Mouse (Mus musculus) CH12.LX (cell line): ENCODE data around the gene En1.

Experiments used
- CTCF ChIP-seq, 2 experiments: IDR thresholded peaks in 1 of 2; conservative IDR thresholded peaks in 1 of 2; 2 replicates each; pipeline ENCODE4 v1.5.1; 2011 to 2012; ENCODE audit warnings: low read depth in 2 of 2, low read length in 2 of 2, improper control_type of control experiment in 1 of 2, inconsistent platforms in 1 of 2, mild to moderate bottlenecking in 1 of 2, moderate library complexity in 1 of 2
- E2F4 ChIP-seq: IDR thresholded peaks from 2 replicates; pipeline ENCODE4 v1.6.1; 2011; ENCODE audit warnings: low read depth, low read length, improper control_type of control experiment; ENCODE audit not compliant: insufficient replicate concordance
- EP300 ChIP-seq: IDR thresholded peaks from 2 replicates; pipeline ENCODE4 v1.6.1; 2011; ENCODE audit warnings: low read length, improper control_type of control experiment
- MAFK ChIP-seq: IDR thresholded peaks from 2 replicates; pipeline ENCODE4 v1.6.1; 2011; ENCODE audit warnings: low read length, improper control_type of control experiment; ENCODE audit not compliant: insufficient replicate concordance
- MAX ChIP-seq: IDR thresholded peaks from 2 replicates; pipeline ENCODE4 v1.6.1; 2011; ENCODE audit warnings: low read length, improper control_type of control experiment
- POLR2AphosphoS2 ChIP-seq: IDR thresholded peaks from 2 replicates; pipeline ENCODE4 v1.6.1; 2011; ENCODE audit warnings: low read depth, low read length, improper control_type of control experiment
- RCOR1 ChIP-seq: conservative IDR thresholded peaks from 2 replicates; pipeline ENCODE4 v1.6.1; 2012; ENCODE audit warnings: low read depth, mild to moderate bottlenecking, inconsistent platforms, low read length, improper control_type of control experiment
- USF1 ChIP-seq: IDR thresholded peaks from 2 replicates; pipeline ENCODE4 v1.6.1; 2014; ENCODE audit warnings: low read depth, mild to moderate bottlenecking, inconsistent platforms, low read length, improper control_type of control experiment
- ZMIZ1 ChIP-seq: IDR thresholded peaks from 2 replicates; pipeline ENCODE4 v1.6.1; 2012; ENCODE audit warnings: low read depth, mild to moderate bottlenecking, inconsistent platforms, low read length, improper control_type of control experiment
- ZNF384 ChIP-seq: IDR thresholded peaks from 2 replicates; pipeline ENCODE4 v1.6.1; 2012; ENCODE audit warnings: low read depth, low read length, improper control_type of control experiment, inconsistent platforms

DNA sequence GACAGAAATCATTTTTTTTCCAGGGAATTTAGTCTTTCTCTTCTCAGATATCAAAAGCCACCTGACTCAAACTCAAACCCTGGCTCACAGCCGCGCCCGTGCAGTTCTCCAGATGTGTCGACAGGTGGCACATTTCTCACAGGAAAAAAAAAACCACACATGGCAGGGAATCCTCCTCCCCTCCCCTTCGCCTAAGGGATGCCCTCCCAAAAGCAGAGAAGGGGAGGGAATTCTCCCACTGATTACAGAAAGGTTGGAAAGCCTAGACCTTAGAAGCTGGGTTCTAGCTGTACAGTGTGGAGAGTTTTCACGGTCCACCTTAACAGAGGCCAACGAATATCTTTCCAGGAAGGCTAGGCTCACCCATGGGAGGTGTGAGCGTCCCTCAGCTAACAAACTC, 7.6 kb upstream of the En1 start:
- TF ChIP-seq EP300 (no peak), E2F4 (no peak), CTCF (conservative IDR thresholded peaks at IDR 0.05 in 1 of 2, IDR thresholded peaks at IDR 0.05 in 1 of 2; ENCODE audit: low read depth in 2 of 2, low read length in 2 of 2) (peak; percentile 45 to 75; a peak in 3 of 4 replicates), MAFK (no peak), ZMIZ1 (no peak), MAX (no peak), RCOR1 (no peak), ZNF384 (peak; percentile 79), POLR2AphosphoS2 (no peak), USF1 (no peak)
